Mouse (Mus musculus): ENCODE results near the gene Tex37.

Gene Tex37

DNA sequence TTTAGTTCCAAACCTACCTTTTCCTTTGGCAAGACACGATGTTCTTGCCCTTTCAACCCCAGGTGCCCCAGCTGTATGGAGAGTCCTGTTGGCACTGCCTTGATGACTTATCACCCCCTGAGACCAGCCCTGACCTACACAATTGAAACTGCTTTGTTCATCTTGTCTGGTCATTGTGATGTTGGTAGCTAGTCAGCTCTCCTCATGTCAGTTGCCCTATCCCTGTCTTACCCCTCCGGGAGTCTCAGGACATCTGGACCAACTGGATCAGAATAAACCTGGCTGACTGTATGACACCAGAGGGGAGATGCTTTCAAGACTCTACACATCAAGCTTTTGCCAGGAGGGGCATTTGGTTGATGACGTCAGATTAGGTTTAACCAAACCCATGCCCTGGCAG lies at the start of gene Tex37:
Gene Tex37 (minus strand): TSS at position 101 of the 400 bp plus-strand sequence.
- no peak for DNase-seq

DNA sequence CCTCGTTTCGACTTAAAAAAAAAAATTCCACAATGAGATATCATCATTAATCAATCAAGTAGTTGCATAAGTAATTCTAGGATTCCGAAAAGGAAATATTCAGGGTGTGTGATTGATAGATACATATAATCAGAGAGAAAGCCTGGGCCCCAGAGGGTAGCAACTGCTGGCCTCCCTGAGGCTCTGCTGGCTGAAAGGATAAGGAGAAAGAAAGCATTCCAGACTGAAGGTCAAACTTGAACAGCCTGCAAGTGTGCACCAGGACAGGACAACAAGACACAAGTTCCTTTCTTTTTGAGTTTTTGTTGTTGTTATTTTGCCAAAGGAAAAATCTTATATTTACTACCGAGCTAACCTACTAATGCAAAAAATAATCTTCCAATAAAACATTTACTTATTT lies 49.6 kb upstream of the Tex37 start:
- no peak for DNase-seq

DNA sequence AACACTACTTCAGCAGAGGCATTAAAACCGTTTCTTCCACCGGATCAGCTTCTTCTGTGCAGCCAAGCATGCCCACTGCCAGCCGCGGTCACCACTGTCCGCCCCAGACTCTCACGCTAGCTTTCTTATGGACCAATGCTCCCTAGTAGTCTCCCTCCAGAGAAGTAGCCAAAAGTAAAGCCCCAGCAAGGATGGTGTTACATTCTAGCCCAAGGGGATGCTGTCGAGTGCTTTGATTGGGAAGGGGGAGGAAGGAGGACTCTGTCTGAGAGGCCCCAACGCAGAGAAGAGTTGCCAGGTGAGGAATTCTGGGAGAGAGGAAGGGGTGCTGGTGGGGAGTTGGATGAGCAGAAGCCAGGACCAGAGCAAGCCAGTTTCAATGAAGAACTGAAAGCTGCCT lies 48.7 kb upstream of the Tex37 start:
- DNase-seq, result no peak

DNA sequence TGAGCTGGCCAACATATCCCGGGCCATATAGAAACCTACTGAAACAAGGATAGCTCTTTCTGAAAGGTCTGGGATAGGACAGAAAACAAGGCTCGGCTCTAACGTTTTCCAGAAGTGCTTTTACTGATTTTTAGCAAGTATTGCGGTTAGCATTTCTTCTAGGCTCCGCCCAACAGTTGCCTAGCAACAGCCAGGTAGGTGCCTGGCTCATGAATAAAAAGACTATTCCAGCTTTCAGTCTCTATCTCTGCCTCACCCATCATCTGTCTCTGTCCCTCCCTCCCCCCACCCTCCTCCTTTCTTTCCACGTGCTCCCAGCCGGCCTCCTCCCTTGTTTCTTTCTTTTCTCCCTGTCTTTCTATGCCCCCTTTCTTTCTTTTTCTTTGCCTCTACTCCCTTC lies 47.0 kb upstream of the Tex37 start:
- no peak for DNase-seq

DNA sequence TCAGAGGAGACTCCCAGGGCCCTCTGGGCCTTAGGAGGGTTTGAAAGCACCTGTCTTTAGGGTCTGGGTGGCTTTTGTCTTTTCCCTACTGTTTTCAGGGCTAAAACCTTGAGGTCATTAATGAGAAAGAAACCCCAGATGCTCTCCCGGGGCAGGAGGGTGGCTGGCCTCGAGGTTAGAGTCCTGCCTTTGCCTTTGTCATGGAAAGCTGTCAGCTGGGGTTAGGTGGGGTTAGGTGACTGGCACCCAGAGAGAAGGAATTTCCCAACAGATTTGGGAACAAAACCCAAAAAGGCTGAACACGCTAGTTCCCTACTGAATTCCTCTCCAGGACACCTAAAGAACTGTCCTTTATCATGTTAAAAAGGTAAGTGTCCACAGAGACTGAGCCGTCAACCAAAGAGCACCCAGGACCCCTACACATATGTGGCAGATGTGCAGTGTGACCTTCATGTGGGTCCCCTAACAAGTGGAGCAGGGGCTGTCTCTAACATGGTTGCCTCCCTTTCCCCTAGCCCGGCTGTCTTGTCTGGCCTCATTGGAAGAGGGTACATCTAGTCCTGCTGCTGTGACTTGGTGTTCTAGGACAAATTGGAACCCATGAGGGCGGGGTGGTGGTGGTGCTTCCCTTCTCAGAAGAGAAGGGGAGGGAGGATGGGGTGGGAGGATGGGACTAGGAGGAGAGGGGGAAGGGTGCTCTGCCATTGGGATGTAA lies 45.5 kb upstream of the Tex37 start:
- no peak for DNase-seq

DNA sequence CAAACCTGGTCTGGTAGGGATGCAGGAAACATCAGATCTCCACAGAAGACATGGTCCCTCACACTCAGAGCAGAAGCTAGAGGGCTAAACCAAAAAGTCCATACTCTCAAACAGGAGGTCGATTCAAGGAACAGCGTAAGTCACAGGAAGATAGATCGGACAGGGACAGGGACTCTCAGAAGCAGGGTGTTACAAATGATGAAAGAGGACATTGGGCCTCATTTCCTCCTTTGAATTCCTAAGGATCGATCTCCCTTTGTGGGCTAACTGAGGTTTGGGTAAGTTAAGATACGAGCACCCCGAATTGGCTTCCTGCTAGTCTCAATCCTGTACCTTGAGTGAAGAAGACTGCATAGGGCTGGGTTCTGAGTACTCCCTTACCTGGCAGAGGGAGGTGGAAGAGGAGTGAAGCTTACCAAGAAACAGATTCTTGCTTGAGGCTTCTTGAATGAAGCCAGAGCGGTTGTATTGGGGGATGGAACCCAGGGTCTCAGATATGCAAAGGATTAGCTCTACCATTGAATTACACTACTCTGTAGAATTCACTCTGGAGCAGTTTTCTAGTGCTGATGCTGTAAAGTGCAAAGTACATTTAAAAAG lies 38.7 kb upstream of the Tex37 start:
- no peak for DNase-seq

DNA sequence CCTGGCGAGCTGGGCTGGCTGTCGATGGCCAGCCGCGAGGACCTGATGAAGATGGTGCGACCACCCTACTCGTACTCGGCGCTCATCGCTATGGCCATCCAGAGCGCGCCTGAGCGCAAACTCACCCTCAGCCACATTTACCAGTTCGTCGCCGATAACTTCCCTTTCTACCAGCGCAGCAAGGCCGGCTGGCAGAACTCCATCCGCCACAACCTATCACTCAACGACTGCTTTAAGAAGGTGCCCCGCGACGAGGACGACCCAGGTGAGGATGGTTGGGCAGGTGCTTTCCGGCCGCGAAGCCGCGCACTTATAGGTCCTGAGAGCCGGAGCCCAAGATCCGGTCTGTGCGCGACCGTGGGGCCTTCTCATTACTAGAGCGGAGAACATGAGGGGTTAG lies 38.2 kb upstream of the Tex37 start:
- DNase-seq, result no peak

DNA sequence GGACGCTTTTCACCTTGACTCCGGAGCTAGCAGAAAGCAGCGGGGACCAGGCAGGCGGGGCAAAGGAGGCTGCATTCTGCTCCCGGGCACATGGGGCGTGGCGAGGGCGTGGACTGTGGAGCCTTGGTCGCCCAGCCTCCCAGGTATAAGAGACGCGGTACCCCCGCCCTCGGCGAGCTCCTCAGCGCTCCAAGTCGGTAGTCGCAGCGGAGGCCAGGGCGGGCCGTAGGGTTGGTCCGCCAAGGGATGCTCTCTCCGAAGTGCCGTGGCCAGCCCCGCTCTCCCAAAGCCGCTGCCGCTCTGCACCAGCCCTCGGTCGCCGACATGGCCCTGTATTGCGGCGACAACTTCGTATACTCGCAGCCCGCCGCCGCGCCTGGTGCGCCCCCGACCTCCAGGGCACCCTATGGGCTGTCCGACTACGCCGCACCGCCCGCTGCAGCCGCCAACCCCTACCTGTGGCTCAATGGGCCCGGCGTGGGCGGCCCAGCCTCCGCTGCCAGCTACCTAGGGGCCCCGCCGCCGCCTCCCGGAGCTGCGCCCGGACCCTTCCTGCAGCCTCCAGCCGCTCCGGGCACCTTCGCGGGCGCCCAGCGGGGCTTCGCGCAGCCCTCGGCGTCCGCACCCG lies 37.7 kb upstream of the Tex37 start, which contains the start of gene Foxi3:
Gene Foxi3 (plus strand): TSS at position 247 of the 628 bp plus-strand sequence.
- DNase-seq, result peak; percentile 63

DNA sequence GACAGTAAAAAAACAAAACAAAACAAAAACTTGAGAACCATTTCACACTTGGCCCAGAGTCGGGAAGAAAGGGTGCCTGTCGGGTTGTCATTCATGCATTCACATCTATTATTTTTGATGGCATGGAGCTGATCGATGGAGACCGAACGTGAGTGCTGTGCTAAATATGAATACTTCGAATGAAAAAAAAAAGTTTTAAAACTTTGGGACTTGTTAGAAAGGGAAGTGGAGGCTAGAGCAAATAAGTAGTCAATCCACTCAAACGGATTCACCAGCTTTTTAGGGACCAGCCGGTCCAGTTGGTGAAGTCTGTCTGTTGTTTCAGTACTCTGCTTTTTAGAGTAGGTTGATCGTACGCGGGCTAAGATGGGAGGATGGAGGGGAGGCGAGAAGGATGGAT lies 37.1 kb upstream of the Tex37 start:
- no peak for DNase-seq

DNA sequence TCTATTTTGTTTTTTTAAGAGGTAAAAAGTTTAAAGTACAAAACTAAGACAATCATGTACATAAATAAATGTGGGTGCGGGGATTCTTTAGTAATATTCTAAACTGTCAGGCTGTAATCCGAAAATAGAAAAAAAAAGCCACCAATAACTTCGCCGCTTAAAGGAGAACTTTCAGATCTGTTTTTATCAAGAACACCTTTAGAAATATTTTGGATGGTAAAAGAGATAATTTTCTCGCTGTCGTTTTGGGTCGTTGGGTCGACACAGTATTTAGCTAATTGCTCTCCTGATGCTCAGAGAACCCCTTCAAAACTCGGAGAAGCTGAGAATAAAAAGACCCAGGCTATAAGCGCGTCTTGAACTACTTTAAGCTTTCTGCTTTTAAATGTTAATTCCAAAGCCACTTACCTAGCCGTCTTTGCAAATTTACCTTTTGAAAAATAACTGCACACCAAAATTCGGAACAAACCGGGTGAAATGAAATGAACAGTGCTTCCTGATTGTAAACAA lies 36.6 kb upstream of the Tex37 start:
- no peak for DNase-seq

DNA sequence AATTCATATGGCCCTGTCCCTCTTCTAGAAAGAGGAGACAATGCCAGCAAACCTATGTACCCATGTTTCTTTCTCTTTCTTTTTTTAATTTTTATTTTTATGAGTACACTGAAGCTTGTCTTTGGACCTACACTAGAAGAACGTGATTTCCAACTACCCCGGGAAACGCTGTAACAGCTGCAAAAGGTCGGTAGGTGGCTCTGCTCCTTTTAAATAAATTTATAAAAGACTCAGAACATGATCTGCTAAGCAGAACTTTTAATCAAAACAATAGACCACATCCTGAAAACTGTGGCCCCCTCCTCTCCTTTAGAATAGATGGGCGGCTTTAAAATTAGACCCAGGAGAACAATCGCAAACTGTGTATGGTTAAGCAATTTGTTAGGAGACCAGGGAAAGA lies 35.3 kb upstream of the Tex37 start:
- DNase-seq, result peak; percentile 43

DNA sequence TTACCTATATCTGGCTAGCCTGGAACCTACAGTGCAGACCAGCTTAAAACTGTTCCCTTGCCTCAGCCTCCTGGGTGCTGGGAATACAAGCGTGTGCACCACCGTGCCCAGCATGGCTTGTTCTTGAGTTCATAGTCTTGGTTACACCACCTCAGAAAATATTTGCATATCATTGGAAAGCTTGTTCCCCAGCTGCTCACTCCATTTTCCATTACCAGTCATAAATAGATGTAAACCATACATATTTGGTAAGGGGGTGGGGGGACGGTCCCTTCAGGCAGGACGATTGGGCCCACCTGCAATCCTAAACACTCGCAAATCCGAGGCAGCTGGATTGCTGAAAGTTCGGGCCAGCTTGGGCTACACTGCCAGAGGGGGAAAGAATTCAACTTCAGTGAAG lies 34.5 kb upstream of the Tex37 start:
- no peak for DNase-seq

DNA sequence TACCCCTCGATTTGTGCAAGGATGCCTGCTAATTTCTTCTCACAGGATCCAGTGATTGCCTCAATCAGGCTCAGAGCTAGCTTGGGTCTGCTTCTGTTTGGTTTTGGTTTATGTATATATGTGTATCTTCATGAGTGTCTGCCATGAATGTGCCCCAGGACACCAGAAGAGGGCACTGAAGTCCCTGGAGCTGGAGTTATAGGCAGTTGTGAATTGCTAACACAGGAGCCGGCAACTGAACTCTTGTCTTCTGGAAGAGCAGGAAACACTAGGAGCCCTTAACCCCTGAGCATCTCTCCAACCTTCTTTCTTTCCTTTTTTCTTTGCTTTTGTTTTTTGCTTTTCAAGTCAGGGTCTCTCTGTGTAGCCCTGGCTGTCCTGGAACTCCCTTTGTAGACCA lies 13.1 kb upstream of the Tex37 start:
- DNase-seq, result no peak

DNA sequence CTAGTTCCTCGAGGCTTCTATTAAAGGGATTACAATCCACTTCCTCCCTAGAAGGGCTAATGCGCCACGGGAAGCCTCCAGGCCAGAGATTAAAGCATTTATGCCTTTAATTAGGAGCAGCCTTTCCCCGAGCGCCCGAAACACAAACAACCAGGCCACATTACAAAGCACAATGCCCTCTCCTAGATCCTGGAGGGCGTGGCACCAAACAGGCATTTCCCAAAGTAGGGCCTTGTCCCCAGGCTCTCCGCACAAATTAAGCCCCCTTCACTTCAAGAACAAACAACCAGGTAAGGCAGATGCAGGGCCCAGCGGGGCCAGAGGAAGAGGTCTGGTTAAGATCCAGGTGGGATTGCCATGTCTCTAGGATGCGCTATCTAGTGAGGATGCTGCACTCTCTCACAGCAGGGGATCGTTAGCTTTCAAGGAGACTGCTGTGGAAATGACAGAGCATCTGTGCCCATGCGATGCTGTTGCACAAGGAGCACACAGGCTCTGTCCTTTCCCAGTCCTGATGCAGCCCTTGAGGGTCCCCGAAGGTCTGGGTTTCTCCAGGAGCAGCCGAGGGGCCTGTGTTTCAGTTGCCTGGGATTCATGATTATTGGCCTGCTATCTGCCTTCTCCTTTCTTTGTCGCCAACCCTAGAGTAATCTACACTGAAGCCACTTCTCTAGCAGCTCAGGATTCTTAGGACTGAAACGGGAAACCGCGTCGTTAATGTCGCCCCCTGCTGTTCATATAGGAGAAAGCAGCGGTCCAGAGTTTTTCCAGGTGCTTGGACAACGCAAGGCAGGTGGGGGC lies 2.7 kb upstream of the Tex37 start:
- peak; percentile 43 for DNase-seq

DNA sequence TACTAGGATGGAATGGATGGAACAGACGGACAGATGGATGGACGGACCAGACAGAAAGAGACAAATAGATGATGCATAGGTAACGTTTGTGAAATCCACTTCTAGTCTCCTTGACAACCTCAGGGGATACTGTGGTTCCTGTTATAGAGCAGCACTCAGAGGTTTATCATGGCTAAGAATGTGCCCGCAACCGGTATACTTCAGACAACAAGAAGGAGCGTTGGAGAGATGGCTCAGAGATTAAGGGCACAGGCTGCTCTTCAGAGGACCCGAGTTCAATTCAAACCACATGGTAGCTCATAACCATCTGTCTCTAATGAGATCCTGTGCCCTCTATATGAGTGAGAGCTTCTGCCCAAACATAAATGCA lies 6.3 kb downstream of the Tex37 start:
- DNase-seq, result no peak

DNA sequence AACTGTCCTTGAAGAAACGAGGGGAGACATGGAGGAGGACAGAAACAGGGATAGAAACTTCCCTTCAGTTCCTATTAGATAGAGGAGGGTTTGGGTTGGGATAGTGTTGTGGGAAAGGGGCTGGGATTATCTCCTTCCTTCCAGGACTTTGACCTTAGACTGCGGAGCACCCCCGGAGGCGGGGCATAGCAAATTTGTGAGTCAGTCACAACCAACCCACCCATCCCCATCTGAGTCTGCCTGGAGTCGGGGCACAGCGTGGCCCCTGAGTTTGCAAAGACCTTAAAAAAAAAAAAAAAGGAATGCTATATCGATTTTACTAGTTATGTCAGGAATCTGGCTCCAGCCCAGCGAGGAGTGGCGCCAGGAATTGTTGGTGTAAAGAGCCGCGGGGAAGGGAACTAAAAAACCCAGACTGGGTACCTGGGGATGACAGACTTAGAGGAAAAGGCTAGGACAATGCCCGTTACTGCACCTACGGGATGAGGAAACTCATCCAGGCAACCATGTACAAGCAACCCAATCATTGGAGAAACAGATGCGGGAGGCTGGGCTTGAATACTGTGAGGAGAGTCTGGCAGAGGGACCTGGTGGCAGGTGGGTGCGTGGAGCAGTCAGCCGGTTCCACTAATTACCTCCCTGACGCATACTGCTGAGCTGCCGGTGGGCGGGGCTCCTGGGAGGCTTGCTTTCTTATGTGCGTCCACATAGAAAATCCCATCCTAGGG lies 6.9 kb downstream of the Tex37 start:
- peak; percentile 8 for DNase-seq

DNA sequence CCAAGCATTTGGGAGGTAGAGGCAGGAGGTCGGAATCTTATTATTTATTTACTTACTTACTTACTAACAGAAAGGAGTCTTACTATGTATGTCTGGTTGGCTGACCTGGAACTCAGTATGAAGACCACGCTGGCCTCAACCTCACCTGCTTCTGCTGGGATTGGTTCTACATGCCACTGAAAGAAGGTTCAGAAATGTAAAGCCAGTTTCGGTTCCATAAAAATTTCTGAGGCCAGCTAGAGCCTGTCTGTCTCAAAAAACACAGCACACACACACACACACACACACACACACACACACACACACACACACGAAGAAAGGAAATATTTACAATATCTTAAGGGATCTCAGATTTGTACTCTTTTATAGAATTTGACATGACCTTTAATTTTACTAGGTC lies 8.4 kb downstream of the Tex37 start:
- no peak for DNase-seq

DNA sequence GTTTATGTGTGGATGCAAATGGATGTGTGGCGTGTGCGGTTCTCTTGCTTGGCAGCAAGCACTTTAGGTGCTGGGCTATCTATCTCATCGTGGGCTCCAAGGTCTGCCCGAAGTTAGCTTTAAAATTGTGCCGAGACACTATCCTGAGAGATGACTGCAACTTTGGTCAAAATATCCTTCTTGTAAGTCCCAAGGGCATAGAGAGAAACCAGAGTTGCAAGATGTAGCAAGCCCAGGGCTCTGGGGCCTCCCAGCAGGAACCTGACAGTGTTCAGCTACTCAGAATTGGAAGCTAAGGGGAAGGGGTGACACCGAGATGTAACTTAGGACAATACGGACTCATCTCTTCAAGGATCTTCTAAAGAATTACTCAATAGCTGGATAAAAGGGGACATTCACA lies 9.2 kb downstream of the Tex37 start:
- DNase-seq, result no peak

DNA sequence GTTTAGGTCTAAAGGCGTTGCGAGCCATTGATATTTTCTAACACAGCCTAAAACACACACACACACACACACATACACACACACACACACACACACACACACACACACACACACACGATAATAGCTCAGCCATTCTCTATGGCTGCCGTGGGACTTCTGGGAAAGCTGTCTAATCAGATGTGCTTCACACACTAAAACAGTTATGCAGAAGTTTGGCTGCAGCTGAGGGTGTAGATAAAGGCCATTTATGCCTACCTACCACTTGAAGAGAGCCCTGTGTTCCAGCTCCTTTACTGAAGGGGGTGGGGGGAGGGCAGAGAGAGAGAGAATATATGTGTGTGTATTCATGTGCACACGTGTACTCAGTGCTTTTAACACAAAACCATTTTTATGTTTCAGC lies 15.0 kb downstream of the Tex37 start:
- DNase-seq, result no peak

DNA sequence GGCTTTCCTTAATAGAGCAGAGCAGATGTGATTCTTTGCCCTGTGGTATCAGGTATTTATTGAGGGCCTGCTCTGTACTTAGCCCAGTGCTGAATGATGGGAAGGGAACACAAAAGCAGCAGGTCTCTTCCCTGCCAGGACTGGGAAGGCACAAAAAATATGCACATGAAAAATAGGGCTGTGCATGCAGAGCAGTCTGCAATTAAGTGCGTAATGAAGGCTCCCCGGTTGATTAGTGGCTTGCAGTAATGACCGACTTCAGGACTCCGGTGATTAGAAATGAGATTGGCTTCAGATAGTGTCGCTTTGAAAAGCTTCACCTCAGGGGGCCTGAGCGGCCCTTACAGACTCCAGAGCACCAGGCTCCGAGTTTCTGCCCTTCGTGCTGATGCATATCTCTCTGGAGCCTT lies 19.1 kb downstream of the Tex37 start:
- no peak for DNase-seq

DNA sequence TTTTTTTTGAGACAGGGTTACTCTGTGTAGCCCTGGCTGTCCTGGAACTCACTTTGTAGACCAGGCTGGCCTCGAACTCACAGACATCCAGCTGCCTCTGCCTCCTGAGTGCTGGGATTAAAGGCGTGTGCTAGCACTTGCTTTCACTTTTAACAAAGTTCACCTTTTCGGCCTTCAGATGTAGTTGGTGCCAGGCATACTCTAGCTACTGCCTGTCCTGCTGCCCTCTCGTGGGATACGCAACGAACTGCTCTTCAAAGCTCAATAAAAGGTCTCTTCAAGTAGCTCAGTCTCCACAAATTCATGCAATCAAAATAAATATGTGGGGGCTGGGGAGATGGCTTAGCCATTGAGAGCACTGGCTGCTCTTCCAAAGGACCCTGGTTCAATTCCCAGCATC lies 20.6 kb downstream of the Tex37 start:
- DNase-seq, result no peak

DNA sequence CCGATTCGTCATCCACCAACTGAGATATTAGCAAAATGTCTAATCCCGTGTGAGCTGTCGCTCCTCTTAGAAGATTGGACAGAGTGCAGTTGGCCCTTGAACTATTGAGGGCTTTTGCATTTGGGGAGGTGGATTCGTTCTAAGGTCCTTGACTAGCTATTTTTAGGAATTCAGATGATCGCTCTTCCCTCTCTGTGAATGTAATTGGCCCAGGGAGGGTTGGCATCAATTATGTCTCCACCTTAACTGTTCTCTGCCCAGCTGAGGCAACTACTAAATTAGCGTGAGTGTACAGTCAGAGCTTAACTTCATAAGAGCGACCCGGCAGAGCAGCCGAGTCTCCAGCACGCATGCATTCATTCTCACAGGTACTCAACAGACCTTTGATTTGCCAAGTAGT lies 30.7 kb downstream of the Tex37 start:
- DNase-seq, result no peak
